Mouse (Mus musculus): ENCODE measurements around the gene S100a3. TPM values are rescaled to one million over a fixed set of nuclear protein-coding genes. Genes with fewer than 3 reads are reported as not detected.

The S100a3 gene
- polyA plus RNA-seq, 1 experiment = not detected

GRCm38 (mm10) chr3:90537905-90538296, 22.5 kb upstream of the S100a3 start:
- no peak for TF ChIP-seq GATA1 (IDR thresholded peaks at IDR 0.05; ENCODE audit: low read length)

GRCm38 (mm10) chr3:90540904-90541303, 19.5 kb upstream of the S100a3 start:
- no peak for TF ChIP-seq GATA1 (IDR thresholded peaks at IDR 0.05; ENCODE audit: low read length)

- no peak for TF ChIP-seq GATA1 (IDR thresholded peaks at IDR 0.05; ENCODE audit: low read length)
Observed at GRCm38 (mm10) chr3:90549676-90550420, 10.5 kb upstream of the S100a3 start.

- no peak for TF ChIP-seq GATA1 (IDR thresholded peaks at IDR 0.05; ENCODE audit: low read length)
Observed at GRCm38 (mm10) chr3:90550421-90550790, 10.0 kb upstream of the S100a3 start.

- TF ChIP-seq GATA1 (IDR thresholded peaks at IDR 0.05; ENCODE audit: low read length) = no peak
Observed at GRCm38 (mm10) chr3:90552231-90552630, 8.1 kb upstream of the S100a3 start.

GRCm38 (mm10) chr3:90555954-90556353, 4.4 kb upstream of the S100a3 start:
- no peak for TF ChIP-seq GATA1 (IDR thresholded peaks at IDR 0.05; ENCODE audit: low read length)

- TF ChIP-seq GATA1 (IDR thresholded peaks at IDR 0.05; ENCODE audit: low read length) = no peak
Observed at GRCm38 (mm10) chr3:90574691-90575090, 14.3 kb downstream of the S100a3 start.

GRCm38 (mm10) chr3:90575320-90575719, 14.9 kb downstream of the S100a3 start:
- no peak for TF ChIP-seq GATA1 (IDR thresholded peaks at IDR 0.05; ENCODE audit: low read length)

- no peak for TF ChIP-seq GATA1 (IDR thresholded peaks at IDR 0.05; ENCODE audit: low read length)
Observed at GRCm38 (mm10) chr3:90576351-90577001, 16.1 kb downstream of the S100a3 start.

- no peak for TF ChIP-seq GATA1 (IDR thresholded peaks at IDR 0.05; ENCODE audit: low read length)
Observed at GRCm38 (mm10) chr3:90579433-90579832, 19.1 kb downstream of the S100a3 start.

GRCm38 (mm10) chr3:90581141-90581540, 20.8 kb downstream of the S100a3 start:
- no peak for TF ChIP-seq GATA1 (IDR thresholded peaks at IDR 0.05; ENCODE audit: low read length)

GRCm38 (mm10) chr3:90582156-90582555, 21.8 kb downstream of the S100a3 start:
- TF ChIP-seq GATA1 (IDR thresholded peaks at IDR 0.05; ENCODE audit: low read length) = no peak

- no peak for TF ChIP-seq GATA1 (IDR thresholded peaks at IDR 0.05; ENCODE audit: low read length)
Observed at GRCm38 (mm10) chr3:90582556-90582955, 22.2 kb downstream of the S100a3 start.

GRCm38 (mm10) chr3:90583893-90584292, 23.5 kb downstream of the S100a3 start:
- no peak for TF ChIP-seq GATA1 (IDR thresholded peaks at IDR 0.05; ENCODE audit: low read length)

- no peak for TF ChIP-seq GATA1 (IDR thresholded peaks at IDR 0.05; ENCODE audit: low read length)
Observed at GRCm38 (mm10) chr3:90585595-90585994, 25.2 kb downstream of the S100a3 start.

- TF ChIP-seq GATA1 (IDR thresholded peaks at IDR 0.05; ENCODE audit: low read length) = no peak
Observed at GRCm38 (mm10) chr3:90586016-90586643, 25.8 kb downstream of the S100a3 start.

GRCm38 (mm10) chr3:90586906-90587305, 26.5 kb downstream of the S100a3 start:
- no peak for TF ChIP-seq GATA1 (IDR thresholded peaks at IDR 0.05; ENCODE audit: low read length)

Measured in G1E-ER4 (cell line).